Mouse (Mus musculus) naive thymus-derived CD4-positive, alpha-beta T cell, adult 2 months (primary cell): Measurements from ENCODE around the gene Hnrnpa3.

ENCODE experiments used
- DNase-seq: peaks from one replicate; pipeline ENCODE4 v3.0.0-alpha.2; 2011; ENCODE audit warnings: low read depth

Gene Hnrnpa3

DNA sequence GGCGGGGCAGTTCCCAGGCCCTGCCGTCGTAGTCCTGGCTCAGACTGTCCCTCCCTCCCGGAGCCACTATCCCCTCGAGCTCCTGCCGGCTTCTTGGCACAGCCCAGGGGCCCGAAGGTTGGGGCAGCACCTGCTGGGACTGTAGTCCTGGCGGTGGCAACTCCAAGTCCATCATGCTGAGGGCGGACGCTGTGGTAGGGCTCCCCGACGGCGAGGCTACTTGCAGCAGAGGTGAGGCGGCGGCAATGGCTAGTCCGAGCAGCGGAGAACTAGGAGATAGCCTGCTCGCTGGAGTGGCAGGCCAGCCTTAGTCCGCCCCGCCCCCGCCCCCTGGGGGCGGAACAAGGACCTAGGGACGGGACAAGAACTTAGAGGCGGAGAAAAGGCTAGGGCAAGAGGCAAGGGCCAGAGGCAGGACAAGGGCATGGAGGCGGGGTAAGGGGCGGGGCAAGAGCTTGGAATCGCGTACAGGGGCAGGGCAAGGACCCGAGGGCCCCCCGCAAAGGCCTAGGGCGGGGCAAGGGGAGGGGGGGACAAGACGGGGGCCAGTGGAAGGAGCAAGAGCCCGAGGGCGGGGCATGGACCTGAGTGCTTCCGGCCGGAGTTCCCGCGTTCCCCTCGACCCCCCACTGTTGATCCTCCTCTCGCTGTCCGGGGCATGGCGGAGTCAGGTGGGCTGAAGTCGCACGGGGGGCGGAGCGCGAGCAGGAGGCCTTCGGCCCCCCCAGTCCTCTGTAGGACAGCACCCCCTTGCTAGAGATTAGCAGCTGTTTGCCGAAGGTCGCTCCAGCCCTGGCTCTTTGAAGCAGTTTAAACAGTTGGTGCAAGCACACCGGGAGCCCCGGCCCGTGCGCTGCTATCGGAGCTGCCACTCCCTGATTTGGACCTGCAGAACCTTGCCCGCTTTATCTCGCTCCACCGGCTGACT is 45.4 kb downstream of the Hnrnpa3 start, which contains the start of gene Nfe2l2:
Gene Nfe2l2, minus strand, starts transcription at position 408 of the 928 bp plus-strand sequence.
- DNase-seq, result peak; percentile 90

DNA sequence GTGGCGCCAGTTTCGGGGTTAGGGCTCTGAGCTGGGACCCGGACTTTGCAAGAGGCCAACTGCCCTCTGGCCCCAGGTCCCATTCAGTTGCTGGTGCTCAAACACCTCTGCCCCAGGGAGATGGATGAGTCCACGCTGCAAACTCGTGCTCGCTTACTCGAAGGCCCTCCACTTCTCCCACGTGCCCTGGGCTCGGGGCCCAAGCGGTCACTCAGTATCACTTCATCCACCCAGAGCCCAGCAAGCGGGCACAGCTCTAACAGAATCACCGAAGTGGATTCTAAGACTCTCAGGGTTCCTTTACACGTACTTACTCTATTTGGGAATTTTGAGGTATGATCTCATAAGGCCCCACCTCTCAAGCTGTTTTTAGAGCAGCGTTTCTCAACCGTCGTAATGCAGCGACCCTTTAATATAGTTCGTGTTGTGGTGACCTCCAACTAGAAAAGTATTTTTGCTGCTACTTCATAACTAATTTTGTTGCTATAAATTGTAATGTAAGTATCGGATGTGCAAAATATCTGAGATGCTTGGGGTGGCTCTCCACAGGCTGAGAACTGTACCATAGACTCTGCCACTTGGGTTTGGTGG is 46.2 kb downstream of the Hnrnpa3 start:
- DNase-seq, result no peak

DNA sequence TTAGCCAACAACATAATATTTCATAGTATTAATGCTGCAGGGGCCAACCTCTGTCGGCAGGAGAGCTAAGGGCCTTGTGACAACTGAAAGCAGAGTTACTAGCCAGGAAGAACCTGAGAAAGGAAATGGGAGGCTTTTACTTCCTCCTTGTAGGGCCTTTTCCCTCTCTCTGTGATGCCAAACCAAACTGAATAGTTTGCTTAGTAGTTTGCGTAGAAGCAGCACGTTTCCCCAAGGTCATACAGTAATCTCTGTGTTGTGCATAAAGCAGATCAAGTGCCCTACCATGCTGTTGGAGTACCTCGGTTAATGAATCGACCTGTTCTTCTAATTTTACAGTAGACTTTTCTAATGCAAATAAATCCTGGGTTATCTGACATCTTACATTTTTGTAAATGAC is 47.4 kb downstream of the Hnrnpa3 start:
- DNase-seq, result peak; percentile 38

DNA sequence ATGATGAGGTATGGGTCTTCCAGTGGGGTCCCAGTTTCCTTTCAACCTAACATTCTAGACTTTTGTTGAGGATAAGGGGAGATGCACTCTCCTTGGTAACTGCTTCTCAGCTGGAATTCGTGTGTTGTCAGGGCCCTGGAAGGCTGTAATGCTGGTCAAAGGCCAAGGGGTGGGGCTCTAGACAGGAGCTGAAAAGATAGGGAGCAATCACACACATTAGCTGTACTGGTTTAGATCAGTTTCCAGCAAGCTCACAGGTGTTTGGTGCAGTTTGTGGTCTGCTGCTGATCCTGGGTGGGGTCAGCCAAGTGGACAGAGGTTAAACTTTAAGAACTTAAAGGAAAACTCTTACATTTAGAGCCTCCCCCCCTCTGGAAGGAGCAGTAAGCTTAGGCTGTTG is 48.4 kb downstream of the Hnrnpa3 start:
- no peak for DNase-seq

DNA sequence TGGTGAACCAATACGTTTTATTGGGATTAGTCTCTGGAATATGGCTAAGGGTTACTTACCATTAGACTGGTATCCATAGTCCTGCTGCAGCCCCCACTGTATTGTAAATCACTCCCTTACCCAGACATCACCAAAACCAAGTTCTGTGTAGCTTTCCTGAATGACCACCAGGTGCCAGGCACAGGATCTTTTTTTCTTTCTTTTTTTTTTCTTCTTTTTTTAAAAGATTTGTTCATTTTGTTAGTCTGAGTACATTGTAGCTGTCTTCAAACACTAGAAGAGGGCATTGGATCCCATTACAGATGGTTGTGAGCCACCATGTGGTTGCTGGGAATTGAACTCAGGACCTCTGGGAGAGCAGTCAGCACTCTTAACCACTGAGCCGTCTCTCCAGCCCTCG is 54.0 kb downstream of the Hnrnpa3 start:
- no peak for DNase-seq

DNA sequence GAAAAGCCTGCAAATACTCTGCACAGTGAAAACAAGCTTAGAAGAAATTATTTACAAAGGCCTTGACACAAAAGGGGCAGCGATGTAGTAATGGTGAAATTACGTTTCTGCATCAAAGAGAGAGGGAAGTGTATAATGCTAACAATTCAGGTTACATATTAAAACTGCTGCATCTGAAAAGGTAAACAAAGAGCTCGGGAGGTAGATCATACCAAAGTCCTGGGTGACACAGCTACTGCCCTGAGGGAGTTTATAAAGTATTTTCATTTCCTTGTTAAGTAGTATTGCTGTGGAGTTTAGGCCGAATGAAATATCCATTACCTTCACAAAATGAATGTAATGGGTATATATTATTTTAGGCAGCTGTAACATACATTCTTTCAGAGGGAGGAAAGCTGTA is 55.7 kb downstream of the Hnrnpa3 start:
- DNase-seq, result no peak

DNA sequence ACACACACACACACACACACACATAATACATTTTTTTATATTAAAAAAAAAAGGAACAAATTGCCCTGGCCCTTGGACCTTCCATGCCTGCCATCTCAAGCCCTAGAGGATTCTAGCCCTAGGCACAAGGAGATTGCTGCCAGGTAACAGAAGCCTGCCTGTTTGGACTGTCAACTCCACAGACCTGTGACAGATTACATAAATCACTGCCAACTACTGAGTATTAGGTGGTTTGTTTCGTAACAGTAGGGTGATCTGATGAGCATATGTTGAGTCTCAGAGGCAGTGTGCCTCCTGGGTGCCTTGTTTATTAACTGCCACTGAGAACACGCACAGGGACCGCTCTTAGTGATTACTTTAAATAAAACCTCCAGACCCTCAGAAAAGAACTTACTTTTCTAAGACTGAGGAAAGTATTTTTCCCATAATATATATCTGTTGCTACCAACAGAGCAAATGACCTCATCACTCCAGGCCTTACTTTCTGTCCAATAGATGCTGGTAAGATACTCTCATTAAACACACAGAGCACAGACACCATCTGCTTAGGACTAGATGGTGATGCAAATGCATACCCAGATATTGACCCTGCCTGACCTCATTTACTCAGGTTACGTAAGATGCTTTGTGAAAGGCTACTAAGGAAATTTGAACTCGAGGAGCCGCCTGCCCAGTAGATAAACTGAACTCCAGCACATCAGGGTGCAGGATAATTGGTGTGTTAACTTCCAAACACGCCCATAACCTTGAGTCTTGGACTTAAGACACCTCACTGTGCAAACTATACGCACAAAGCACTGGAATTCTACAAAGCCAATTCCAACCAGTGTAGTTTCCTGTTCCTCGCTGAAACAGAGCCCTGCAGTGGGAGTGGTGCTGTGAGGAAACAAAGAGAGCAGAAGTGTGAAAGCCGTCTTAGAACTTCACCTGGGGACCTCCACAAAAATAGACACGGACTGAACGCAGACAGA is 57.3 kb downstream of the Hnrnpa3 start:
- no peak for DNase-seq
